Mouse (Mus musculus): ENCODE results near the gene Acox1.

Gene Acox1

DNA sequence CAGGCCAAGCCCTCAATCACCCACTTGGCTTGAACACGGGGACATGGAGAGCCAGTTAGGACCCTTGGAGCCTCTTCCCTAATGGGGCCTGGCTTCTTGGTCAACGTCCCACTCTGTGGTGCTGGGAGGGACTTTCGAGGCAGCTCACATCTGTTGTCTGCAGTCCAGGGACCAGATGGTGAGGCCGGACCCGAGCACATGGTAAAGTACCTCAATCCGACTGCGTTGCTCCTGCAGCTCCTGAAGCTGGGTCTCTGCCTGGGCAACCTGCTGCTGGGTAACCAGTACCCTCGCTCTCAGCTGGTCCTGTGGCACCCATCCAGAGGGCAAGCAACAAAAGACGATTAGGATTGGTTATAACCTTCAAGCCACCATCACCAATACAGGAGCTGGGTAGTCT is 70.9 kb downstream of the Acox1 start:
- DNase-seq, result no peak

DNA sequence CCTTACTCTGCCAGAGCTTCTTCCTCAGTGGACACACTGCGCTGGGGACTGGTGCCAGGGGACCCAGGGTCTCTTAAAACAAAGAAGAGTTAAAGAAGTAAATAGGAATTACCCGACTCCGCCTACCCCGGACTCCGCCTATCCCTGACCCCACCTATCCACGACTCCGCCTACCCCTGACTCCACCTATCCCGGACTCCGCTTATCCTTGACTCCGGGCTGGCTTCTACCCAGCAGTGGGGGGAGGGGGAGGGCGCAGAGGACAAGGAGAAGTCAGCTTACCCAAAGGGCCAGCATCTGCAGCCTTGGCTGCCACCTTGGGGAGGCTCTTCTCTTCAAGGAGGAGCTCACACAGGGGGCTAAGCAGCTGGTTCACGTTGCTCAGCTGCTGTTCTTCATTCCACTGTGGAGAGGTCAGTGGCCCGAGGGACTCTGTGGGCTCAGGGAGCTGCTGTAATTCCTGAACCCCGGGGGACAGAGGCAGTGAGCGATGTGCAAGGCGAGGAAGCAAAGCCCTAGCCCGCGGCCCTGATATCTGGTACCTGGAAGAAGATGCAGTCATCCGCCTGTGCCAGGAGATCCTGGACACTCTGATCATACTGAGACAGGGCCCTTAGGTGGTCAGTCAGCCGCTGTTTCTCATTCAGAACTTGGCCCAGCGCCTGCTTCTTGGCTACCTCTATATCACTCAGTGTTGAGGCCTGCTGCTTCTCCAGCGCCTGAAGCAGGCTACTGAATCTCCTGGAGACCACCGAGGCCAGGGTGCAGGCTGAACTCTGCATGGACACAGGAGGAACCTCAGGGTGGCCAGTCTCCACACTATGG is 71.5 kb downstream of the Acox1 start, which contains the start of gene Trim47:
Gene Trim47, minus strand, starts transcription at position 55 of the 825 bp plus-strand sequence.
- no peak for DNase-seq

DNA sequence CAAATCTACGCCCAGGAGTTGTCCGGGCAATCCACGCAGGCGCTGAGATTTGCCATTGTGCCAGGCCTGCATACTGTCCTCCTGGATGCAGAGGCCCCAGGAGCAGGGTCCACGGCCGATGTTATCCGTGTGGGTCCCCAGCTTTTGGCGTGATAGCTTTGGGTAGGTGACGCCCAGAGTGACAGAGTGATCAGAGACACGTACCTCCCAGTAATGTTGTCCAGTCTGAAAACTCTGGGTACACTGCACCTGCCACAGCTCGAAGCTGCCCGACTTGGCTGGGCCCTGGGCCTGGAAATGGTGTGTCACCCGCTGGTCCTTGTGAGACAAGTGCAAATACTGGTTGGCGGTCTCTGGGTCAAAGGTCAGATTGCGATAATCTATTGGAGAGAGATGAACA is 72.6 kb downstream of the Acox1 start:
- DNase-seq, result no peak
